Mouse (Mus musculus) lung, adult 2 months (tissue): ENCODE measurements around the gene Sh2d5. TPM values are rescaled to one million over a fixed set of nuclear protein-coding genes. Genes with fewer than 3 reads are reported as not detected.

ENCODE experiments used
- DNase-seq: peaks from one replicate; pipeline ENCODE4 v3.0.0; 2022
- H3K4me1 ChIP-seq: fragments of 200-500 bp; 2 replicates; pipeline ENCODE4 v1.6.1; 2011; ENCODE audit warnings: low read length; ENCODE audit not compliant: control insufficient read depth, insufficient read depth
- H3K4me3 ChIP-seq: fragments of 200-500 bp; replicated peaks from 2 replicates; pipeline ENCODE3; 2011; ENCODE audit warnings: low read depth, mild to moderate bottlenecking, control low read depth, low read length; ENCODE audit errors: extremely low read depth
- CTCF ChIP-seq: fragments of 200-500 bp; IDR thresholded peaks from 2 replicates; pipeline ENCODE4 v1.5.1; 2011; ENCODE audit warnings: mild to moderate bottlenecking, low read length, control low read depth; ENCODE audit not compliant: insufficient read depth
- POLR2A ChIP-seq: fragments of 200-500 bp; IDR thresholded peaks from 2 replicates; pipeline ENCODE4 v1.6.1; 2011; ENCODE audit warnings: low read depth, mild to moderate bottlenecking, control low read depth, low read length, borderline replicate concordance; ENCODE audit errors: extremely low read depth
- WGBS: fragments of 180-500 bp; shearing (Covaris S2); methylation state at CpG from one replicate; pipeline ENCODE4 v1.1.7; 2018; 5-methylcytosine and 5-hydroxymethylcytosine counted together
- polyA plus RNA-seq: library from polyadenylated mRNA; depleted of rRNA; stranded (reverse); fragments of >200 nt; gene quantifications from 2 replicates; pipeline ENCODE4 v1.2.3, GENCODE M21; 2012; rRNA removed

Gene Sh2d5
- polyA plus RNA-seq, 1 experiment: 0.28 TPM

DNA sequence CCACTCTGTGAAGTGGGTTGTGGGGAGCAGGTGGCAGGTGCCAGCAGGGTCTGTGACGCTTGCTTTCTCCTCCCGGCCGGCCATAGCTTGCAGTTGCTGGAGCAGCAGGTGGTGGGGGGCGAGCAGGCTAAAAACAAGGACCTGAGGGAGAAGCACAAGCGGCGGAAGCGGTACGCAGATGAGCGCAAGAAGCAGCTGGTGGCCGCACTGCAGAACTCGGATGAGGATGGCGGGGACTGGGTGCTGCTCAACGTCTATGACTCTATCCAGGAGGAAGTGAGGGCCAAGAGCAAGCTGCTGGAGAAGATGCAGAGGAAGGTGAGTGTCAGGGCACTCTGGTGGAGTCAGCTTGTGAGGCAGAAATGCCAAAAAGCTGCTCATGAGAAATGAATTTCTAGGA is 41.8 kb downstream of the Sh2d5 start:
- Histone ChIP-seq H3K4me1 (no peaks in the 10 kb centered on the region), H3K4me3 (no peak overlapping the region)
- no peak for TF ChIP-seq POLR2A
- TF ChIP-seq CTCF: no peak
- DNase-seq: no peak
- 84% methylated on average over 13 of the region's 13 CpGs for WGBS

DNA sequence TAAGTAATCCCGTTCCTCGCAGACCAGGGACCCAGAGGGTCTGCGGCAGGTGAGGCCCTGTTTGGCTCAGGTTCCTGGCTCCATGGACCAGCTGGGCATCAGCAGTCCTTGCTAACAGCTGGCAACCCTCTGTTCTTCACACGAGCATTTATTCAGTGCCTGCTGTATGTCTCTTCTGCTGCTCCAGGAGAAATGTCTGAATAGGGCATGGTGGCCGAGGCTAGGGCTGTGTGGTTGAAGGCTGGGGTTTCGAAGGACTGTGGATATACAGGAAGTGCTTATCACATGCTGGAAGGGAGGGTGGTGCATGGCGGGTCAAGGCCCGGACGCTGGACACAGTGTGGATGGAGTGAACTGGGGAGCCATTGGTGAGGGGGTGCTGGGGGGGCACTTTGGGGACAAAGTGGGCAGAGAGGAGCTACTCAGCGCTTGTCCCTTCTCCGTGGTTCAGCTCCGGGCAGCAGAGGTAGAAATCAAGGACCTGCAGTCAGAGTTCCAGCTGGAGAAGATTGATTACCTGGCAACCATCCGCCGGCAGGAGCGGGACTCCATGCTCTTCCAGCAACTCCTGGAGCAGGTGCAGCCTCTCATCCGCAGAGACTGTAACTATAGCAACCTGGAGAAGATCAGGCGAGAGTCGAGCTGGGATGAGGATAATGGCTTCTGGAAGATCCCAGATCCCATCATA is 43.2 kb downstream of the Sh2d5 start:
- Histone ChIP-seq H3K4me3 (no peak overlapping the region), H3K4me1 (no peaks in the 10 kb centered on the region)
- DNase-seq: no peak
- WGBS: 67% methylated on average over 18 of the region's 18 CpGs
- TF ChIP-seq POLR2A (no peak), CTCF (no peak)

DNA sequence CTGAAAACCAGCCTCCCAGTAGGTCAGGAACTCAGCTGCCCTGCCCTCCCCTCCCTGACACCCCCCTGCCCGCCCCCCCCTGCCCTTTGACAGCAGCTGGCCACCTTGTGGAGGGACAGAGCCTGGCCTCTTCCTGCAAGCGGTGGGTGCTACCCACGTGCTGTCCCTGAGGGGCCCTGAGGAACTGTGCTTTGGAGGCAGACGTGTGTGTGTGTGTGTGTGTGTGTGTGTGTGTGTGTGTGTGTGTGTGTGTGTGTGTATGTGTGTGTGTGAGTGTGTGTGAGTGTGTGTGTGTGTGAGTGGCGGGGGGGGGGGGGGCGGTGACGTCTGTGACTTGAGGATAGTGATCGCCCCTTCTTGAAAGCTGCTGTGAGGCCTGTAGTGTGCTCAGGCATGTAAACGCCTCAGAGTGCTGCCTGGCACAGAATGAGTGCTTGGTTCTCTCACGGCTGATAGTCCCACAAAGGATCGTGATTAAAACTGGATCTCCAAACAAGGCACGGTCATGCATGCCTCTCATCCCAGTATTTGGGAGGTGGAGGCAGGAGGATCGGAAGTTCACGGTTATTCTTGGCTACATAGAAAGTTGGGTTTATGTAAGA is 43.8 kb downstream of the Sh2d5 start:
- WGBS: 74% methylated on average over 11 of the region's 14 CpGs
- H3K4me3 ChIP-seq: no peak overlapping the region
- TF ChIP-seq POLR2A (no peak), CTCF (no peak)
- no peak for DNase-seq
- H3K4me1 ChIP-seq: no peaks in the 10 kb centered on the region

DNA sequence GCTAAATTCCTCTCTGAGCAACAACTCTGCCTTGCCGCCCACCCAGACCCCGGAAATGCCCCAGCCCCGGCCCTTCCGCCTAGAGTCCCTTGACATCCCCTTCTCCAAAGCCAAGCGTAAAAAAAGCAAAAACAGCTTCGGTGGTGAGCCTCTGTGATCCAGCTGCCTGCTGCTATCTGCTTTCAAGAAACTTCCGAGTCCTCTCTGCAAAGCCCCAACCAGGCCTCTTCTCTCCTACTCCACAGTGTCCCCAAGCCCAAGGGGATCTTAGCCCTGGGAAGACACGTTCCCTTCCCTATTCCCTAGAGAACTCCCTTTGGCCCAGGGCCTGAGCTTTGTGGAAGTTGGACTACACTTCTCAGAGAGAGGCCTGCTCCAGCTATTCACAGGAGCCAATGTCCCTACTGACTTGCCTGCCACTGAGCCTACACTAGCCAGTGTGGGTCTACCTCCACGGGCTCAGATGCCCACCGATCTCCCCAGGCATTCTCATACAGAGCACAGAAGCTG is 51.1 kb downstream of the Sh2d5 start:
- Histone ChIP-seq H3K4me1 (peaks cover 2% of the 10 kb centered on the region; the same call in 1 of the 2 replicates), H3K4me3 (no peak overlapping the region)
- no peak for DNase-seq
- TF ChIP-seq CTCF: no peak
- TF ChIP-seq POLR2A: no peak
- WGBS: 78% methylated on average over 10 of the region's 10 CpGs

DNA sequence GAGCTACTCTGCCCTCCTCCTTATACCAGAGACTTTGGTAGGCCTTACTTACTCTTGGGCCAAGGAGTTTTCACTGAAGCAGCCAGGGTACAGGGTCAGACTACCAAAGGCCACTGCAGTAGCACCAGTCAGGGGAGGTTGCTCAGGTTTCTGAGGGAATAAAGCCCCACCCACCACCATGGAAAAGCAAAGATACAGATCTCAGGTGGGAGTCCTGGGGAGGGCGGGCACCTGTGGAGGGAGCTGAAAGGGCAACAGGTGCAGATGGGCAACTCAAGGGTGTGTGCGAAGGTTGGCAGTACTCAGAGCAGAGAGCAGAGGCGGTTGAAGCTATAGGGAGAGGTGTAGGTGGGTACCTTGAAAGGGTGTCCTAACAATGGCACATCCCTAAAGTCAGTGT is 52.8 kb downstream of the Sh2d5 start:
- TF ChIP-seq POLR2A (no peak), CTCF (no peak)
- 87% methylated on average over 3 of the region's 3 CpGs for WGBS
- DNase-seq: no peak
- Histone ChIP-seq H3K4me3 (no peak overlapping the region), H3K4me1 (peaks cover 2% of the 10 kb centered on the region; the same call in 1 of the 2 replicates)

DNA sequence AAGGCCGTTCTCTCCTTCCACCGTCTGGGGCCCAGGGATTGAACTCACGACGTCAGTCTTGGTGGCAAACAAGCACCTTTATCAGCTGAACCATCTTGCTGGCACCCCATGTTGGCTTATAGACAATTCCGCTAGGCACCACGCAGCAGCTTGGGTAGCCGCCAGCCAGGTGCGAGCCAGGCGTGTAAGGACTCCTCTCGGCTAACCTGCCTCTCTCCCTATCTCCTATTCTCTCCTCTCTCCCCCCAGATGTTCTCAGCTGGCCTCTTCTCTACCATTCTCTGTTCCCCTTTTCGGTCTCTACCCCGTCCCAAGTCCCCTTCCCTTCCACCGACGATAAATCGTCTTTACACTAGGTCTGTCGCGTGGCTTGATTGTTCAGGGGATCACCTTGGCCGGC is 53.5 kb downstream of the Sh2d5 start:
- DNase-seq: no peak
- peaks cover 2% of the 10 kb centered on the region; the same call in 1 of the 2 replicates for H3K4me1 ChIP-seq
- TF ChIP-seq CTCF: no peak
- TF ChIP-seq POLR2A: no peak
- H3K4me3 ChIP-seq: no peak overlapping the region
- 10% methylated on average over 18 of the region's 18 CpGs for WGBS

DNA sequence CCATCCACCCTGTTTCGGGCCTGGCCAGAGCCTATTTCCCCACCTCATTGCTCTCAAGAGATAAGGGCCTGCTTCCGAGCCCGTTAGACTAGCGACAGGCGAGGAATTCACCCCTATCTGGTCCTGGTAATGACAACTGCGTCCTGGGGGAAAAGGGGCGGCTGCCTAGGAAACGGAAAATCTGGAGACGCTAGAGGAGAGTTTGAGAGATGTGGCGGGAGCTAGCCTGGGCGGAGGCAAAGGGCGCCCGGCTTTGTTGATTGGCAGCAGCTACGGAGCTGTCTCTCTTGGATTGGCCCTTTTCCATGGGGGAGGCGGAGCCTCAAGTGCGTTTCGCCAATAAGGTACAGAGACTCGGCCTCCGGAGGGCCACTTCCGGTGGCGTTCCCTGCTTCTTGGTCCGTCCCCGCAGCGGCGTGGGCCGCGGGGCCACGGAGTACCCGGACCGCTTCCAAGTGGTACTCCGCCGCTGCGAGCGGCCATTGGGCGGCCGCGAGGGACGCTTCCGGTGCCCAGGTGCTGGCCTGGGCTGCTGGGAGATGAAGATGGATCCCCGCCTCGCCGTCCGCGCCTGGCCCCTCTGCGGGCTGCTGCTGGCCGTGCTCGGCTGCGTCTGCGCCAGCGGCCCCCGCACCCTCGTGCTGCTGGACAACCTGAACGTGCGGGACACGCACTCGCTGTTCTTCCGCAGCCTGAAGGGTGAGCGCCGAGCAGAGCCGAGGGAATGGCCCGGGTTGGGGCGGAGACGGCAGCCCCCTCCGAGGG is 54.3 kb downstream of the Sh2d5 start, which contains the start of gene Ddost:
TSS of gene Ddost (plus strand) at position 391 of the 765 bp plus-strand sequence.
- TF ChIP-seq POLR2A (0 out of 2 replicates have a peak, but pooled peaks have one; percentile 53), CTCF (no peak)
- WGBS: under 1% methylated on average over 64 of the region's 64 CpGs
- Histone ChIP-seq H3K4me3 (peak within 1 kb of the TSS; percentile 88), H3K4me1 (peaks cover 2% of the 10 kb centered on the region; the same call in 1 of the 2 replicates)
- DNase-seq: peak; percentile 93

DNA sequence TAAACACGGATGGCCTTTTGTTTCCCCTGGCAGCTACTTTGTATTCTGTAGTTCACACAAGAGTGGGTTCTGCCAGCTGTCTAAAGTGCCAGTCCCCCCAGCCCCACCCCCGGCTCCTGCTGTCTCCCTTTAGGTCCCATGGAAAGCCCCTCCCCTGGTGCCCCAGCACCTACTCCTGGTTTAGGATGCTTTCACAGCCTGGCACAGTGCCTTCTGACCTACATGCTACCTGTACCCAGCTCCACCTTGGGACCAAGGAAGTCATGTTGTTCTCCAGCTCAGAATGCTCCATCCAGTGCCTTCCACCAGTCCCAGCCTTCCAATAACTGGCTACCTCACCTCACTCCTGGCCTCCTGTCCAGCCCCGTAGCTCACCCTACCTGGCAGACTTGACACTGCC is 56.8 kb downstream of the Sh2d5 start:
- peaks cover 2% of the 10 kb centered on the region; the same call in 1 of the 2 replicates for H3K4me1 ChIP-seq
- no peak overlapping the region for H3K4me3 ChIP-seq
- TF ChIP-seq POLR2A (no peak), CTCF (no peak)
- WGBS: 82% methylated on average over 3 of the region's 3 CpGs
- no peak for DNase-seq

DNA sequence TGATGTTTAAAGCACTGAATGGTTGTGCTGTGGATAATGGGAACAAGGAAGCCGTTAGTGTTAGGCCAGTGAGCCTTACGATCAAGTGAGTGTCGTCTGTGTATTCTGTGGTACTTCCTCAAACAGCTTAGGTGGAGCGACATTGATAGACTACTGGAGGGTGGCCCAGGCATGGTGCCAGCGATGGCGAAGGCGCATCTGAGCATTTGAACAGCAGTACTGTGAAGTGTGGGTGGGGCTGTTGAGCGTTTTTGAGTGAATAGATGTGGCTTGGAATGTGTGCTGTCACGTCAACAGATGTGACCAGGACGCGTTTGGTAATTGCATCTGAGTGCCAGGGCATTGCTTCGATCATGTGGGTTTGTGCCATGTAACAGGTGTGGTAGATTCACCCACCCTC is 57.5 kb downstream of the Sh2d5 start:
- DNase-seq: no peak
- WGBS: 68% methylated on average over 12 of the region's 12 CpGs
- TF ChIP-seq POLR2A (no peak), CTCF (no peak)
- no peak overlapping the region for H3K4me3 ChIP-seq
- peaks cover 2% of the 10 kb centered on the region; the same call in 1 of the 2 replicates for H3K4me1 ChIP-seq

DNA sequence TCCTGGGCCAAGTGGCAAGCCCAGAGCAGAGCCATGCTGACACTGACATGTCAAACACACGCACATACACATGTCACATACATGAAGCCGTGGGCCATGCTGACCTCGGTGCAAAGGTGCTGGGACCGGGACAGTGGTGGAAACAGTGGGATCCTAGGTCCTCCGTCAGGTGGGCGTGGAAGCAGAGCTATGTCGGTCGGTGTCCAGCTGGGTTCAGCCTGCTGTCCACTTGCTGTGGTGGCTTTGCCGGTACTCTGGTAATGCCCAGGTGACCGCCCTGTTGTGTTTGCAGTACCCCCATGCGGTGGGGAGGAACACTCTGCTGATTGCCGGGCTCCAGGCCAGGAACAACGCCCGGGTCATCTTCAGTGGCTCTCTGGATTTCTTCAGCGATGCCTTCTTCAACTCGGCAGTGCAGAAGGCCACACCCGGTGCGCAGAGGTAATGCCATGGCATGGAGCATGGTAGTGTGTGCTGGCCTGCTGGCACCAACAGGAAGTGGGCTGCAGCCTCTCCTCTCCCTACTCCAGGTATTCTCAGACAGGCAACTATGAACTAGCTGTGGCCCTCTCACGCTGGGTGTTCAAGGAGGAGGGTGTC is 60.2 kb downstream of the Sh2d5 start:
- no peak overlapping the region for H3K4me3 ChIP-seq
- DNase-seq: no peak
- 89% methylated on average over 19 of the region's 19 CpGs for WGBS
- peaks cover 2% of the 10 kb centered on the region; the same call in 1 of the 2 replicates for H3K4me1 ChIP-seq
- TF ChIP-seq POLR2A (no peak), CTCF (no peak)

Other genes with a start within 250 kb of the Sh2d5 start
- gene Hp1bp3, start 34.1 kb upstream of the Sh2d5 start, polyA plus RNA-seq: 53.4 and 78.4 TPM in 2 replicates
- gene Kif17, start within 50 bp of the Sh2d5 start, polyA plus RNA-seq: 0.70 and 0.91 TPM in 2 replicates
- 194 and 198 TPM in 2 replicates for gene Ddost, start 54.3 kb downstream of the Sh2d5 start, polyA plus RNA-seq
- gene Pink1, start 75.9 kb downstream of the Sh2d5 start, polyA plus RNA-seq: 178 and 182 TPM in 2 replicates
- 2.6 and 2.9 TPM in 2 replicates for gene Cda, start 117.6 kb downstream of the Sh2d5 start, polyA plus RNA-seq
- not detected in 2 replicates for gene Fam43b, start 146.1 kb downstream of the Sh2d5 start, polyA plus RNA-seq
- gene Mul1, start 184.3 kb downstream of the Sh2d5 start, polyA plus RNA-seq: 15.2 and 16.5 TPM in 2 replicates
- 21.7 and 26.9 TPM in 2 replicates for gene Camk2n1, start 203.9 kb downstream of the Sh2d5 start, polyA plus RNA-seq